Mouse (Mus musculus) forebrain, embryonic 11.5 days (tissue): ENCODE results near the gene Atcay. TPM values are rescaled to one million over a fixed set of nuclear protein-coding genes. Genes with fewer than 3 reads are reported as not detected.

ENCODE experiments used
- ATAC-seq: fragments of 200-750 bp; cut with Nextera tagmentation; replicated peaks from 2 replicates; pipeline ENCODE4 v1.8.0; 2017; ENCODE audit warnings: moderate TSS enrichment; ENCODE audit not compliant: low FRiP score
- DNase-seq: peaks from one replicate; pipeline ENCODE4 v3.0.0-alpha.2; 2017; ENCODE audit warnings: low spot score
- H3K27ac ChIP-seq: fragments of 300-500 bp; sonication (generic); 2 replicates; pipeline ENCODE4 v1.5.1; 2014; ENCODE audit warnings: low read depth, low read length
- H3K27me3 ChIP-seq: fragments of 300-500 bp; sonication (generic); 2 replicates; pipeline ENCODE4 v1.6.1; 2014; ENCODE audit warnings: mild to moderate bottlenecking, low read length, mixed read lengths; ENCODE audit not compliant: control insufficient read depth, insufficient read depth
- H3K36me3 ChIP-seq: fragments of 300-500 bp; sonication (generic); 2 replicates; pipeline ENCODE4 v1.6.1; 2014; ENCODE audit warnings: mild to moderate bottlenecking, low read length, moderate library complexity, mixed read lengths; ENCODE audit not compliant: control insufficient read depth, insufficient read depth
- H3K4me1 ChIP-seq: fragments of 300-500 bp; sonication (generic); replicated peaks from 2 replicates; pipeline ENCODE4 v1.6.1; 2014; ENCODE audit warnings: low read length, mixed read lengths; ENCODE audit not compliant: control insufficient read depth, insufficient read depth
- H3K4me2 ChIP-seq: fragments of 300-500 bp; sonication (generic); 2 replicates; pipeline ENCODE4 v1.6.1; 2014; ENCODE audit warnings: low read depth, mild to moderate bottlenecking, low read length, moderate library complexity, mixed read lengths; ENCODE audit not compliant: severe bottlenecking
- H3K4me3 ChIP-seq: fragments of 300-500 bp; sonication (generic); 2 replicates; pipeline ENCODE4 v1.5.1; 2014; ENCODE audit warnings: low read depth, low read length
- H3K9ac ChIP-seq: fragments of 300-500 bp; sonication (generic); 2 replicates; pipeline ENCODE4 v1.6.1; 2014; ENCODE audit warnings: low read length
- H3K9me3 ChIP-seq: fragments of 300-500 bp; sonication (generic); 2 replicates; pipeline ENCODE4 v1.6.1; 2016; ENCODE audit warnings: low read length, mixed read lengths; ENCODE audit not compliant: control insufficient read depth
- WGBS: fragments of 180-500 bp; shearing (Covaris S2); extraction: QIAGEN DNeasy Blood & Tissue Kit; methylation state at CpG from one replicate; pipeline ENCODE4 v1.1.7; 2014; 5-methylcytosine and 5-hydroxymethylcytosine counted together
- polyA plus RNA-seq: library from polyadenylated mRNA; unstranded; fragments of >200 nt; fragmentation: Nextera tagmentation; extraction: Ambion mirVana; gene quantifications from 2 replicates; pipeline ENCODE4 v1.2.1, GENCODE M21; 2014

Atcay gene
- polyA plus RNA-seq, 1 experiment from 2014 or later: 20.9 TPM

- no peaks in the 10 kb centered on the region for H3K27me3 ChIP-seq
- no peaks in the 10 kb centered on the region for H3K9me3 ChIP-seq
- ATAC-seq (peak; percentile 91), DNase-seq (peak; percentile 97)
- H3K9ac ChIP-seq: peak within 1 kb of the TSS; percentile 85
- peak within 1 kb of the TSS; percentile 52 for H3K4me2 ChIP-seq
- H3K36me3 ChIP-seq: peaks cover 6% of the 10 kb centered on the region; the same call in 1 of the 2 replicates
- H3K4me1 ChIP-seq: peaks cover 9% of the 10 kb centered on the region; the same call in 1 of the 2 replicates
- peak within 1 kb of the TSS; percentile 50; the same call in 1 of the 2 replicates for H3K27ac ChIP-seq
- under 1% methylated on average over 48 of the region's 48 CpGs for WGBS
- H3K4me3 ChIP-seq: peak within 1 kb of the TSS; percentile 67
Observed at GRCm38 (mm10) chr10:81266211-81267105, 35.8 kb upstream of the Atcay start, which contains the start of the genes Mrpl54 and Apba3. Gene Mrpl54 (minus strand): TSS chr10:81266934. Gene Apba3 (plus strand): TSS chr10:81266960.

GRCm38 (mm10) chr10:81265540-81265939 is 34.9 kb upstream of the Atcay start:
- no peaks in the 10 kb centered on the region for H3K27me3 ChIP-seq
- whole genome bisulfite sequencing: 95% methylated on average over 8 of the region's 8 CpGs
- H3K27ac ChIP-seq: no peak overlapping the region
- peak overlapping the region; percentile 52; the same call in 1 of the 2 replicates for H3K4me2 ChIP-seq
- H3K36me3 ChIP-seq: peaks cover 2% of the 10 kb centered on the region; the same call in 1 of the 2 replicates
- no peaks in the 10 kb centered on the region for H3K9me3 ChIP-seq
- H3K4me3 ChIP-seq: no peak overlapping the region
- ATAC-seq (no peak), DNase-seq (no peak)
- peak overlapping the region; percentile 33; the same call in 1 of the 2 replicates for H3K9ac ChIP-seq
- peaks cover 9% of the 10 kb centered on the region; the same call in 1 of the 2 replicates for H3K4me1 ChIP-seq

DNA sequence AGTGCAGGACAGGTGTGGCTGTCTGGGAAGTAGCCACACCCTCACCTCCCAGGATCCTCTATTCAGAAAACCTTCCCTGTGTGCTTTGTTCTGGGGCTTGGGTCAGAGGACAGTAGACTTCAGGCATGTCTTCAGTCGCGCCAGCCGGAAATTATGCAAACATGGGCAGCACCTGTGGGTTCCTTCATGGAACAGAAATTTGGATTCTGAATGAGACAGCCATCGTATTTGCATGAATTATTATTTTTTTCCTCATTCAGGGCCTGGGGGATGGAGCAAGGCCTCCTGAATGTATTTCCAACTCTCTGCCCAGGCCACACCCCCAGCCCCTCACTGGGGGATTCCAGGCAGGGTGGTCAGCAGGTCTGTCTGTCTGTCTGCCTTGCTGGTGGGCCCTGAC is 30.4 kb upstream of the Atcay start:
- Histone ChIP-seq H3K4me3 (no peak overlapping the region), H3K27ac (no peak overlapping the region), H3K27me3 (peaks cover 31% of the 10 kb centered on the region), H3K9me3 (no peaks in the 10 kb centered on the region), H3K4me1 (peaks cover 14% of the 10 kb centered on the region), H3K36me3 (peaks cover 2% of the 10 kb centered on the region; the same call in 1 of the 2 replicates), H3K9ac (no peak overlapping the region), H3K4me2 (no peak overlapping the region)
- WGBS: 80% methylated on average over 4 of the region's 4 CpGs
- ATAC-seq (no peak), DNase-seq (no peak)

DNA sequence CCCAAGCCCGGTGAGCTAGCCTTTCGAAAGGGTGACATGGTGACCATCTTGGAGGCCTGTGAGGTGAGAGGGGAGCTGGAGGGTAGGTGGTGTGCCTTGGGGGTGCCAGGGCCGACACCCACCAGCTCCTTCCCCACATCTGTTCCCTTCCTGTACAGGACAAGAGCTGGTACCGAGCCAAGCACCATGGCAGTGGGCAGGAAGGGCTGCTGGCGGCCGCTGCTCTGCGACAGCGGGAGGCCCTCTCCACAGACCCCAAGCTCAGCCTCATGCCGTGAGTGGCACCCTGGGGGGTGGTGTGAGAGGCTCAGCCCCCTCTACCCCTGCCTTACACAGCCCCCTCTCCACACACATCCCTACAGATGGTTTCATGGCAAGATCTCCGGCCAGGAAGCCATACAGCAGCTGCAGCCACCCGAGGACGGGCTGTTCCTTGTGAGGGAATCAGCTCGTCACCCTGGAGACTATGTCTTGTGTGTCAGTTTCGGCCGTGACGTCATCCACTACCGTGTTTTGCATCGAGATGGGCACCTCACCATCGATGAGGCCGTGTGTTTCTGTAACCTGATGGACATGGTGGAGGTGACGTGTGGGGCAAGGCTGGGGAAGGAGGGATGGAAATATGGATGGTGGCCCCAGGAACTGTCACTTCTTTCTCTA is 28.7 kb upstream of the Atcay start:
- Histone ChIP-seq H3K27me3 (peaks cover 31% of the 10 kb centered on the region), H3K4me3 (no peak overlapping the region), H3K9ac (no peak overlapping the region), H3K27ac (no peak overlapping the region), H3K4me1 (peaks cover 9% of the 10 kb centered on the region), H3K36me3 (no peaks in the 10 kb centered on the region), H3K4me2 (no peak overlapping the region), H3K9me3 (no peaks in the 10 kb centered on the region)
- WGBS: 56% methylated on average over 21 of the region's 21 CpGs
- ATAC-seq (0 out of 2 replicates have a peak, but pooled peaks have one; percentile 20), DNase-seq (no peak)

GRCm38 (mm10) chr10:81257158-81258039 is 26.8 kb upstream of the Atcay start:
- Histone ChIP-seq H3K27ac (no peak overlapping the region), H3K9me3 (no peaks in the 10 kb centered on the region), H3K4me3 (peak overlapping the region; percentile 40), H3K4me2 (peak overlapping the region; percentile 72), H3K27me3 (peaks cover 40% of the 10 kb centered on the region), H3K36me3 (no peaks in the 10 kb centered on the region), H3K9ac (peak overlapping the region; percentile 55), H3K4me1 (peaks cover 13% of the 10 kb centered on the region)
- WGBS: under 1% methylated on average over 62 of the region's 62 CpGs
- DNase-seq: peak; percentile 74
- no peak for ATAC-seq

DNA sequence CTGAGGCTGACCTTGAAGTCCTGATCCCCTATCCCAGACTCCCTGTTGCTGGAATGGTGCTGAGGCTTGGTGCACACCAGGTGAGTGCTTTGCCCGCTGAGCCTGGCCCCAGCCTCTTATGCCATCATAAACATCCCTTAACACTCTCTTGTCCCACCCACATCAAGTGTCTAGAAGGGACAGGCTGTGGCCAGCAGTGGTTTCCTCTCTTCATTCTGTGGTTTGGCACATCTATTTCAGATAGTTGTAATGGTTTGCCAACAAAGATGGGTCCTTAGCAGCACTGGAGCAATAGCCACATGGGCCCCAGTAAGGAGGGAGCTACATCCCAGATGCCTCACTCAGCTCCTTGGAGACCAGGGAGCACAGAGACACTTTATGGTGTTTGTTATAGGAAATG is 24.3 kb upstream of the Atcay start:
- WGBS: 76% methylated on average over 1 of the region's 1 CpGs
- H3K36me3 ChIP-seq: no peaks in the 10 kb centered on the region
- H3K9ac ChIP-seq: no peak overlapping the region
- no peaks in the 10 kb centered on the region for H3K9me3 ChIP-seq
- no peak overlapping the region for H3K4me3 ChIP-seq
- peaks cover 13% of the 10 kb centered on the region for H3K4me1 ChIP-seq
- no peak overlapping the region for H3K4me2 ChIP-seq
- peaks cover 50% of the 10 kb centered on the region for H3K27me3 ChIP-seq
- H3K27ac ChIP-seq: no peak overlapping the region
- ATAC-seq (no peak), DNase-seq (no peak)

GRCm38 (mm10) chr10:81252424-81253419 is 22.1 kb upstream of the Atcay start, which contains the start of gene Matk:
Gene Matk (plus strand): TSS chr10:81252935.
- Histone ChIP-seq H3K27me3 (peaks cover 34% of the 10 kb centered on the region), H3K9ac (peak within 1 kb of the TSS; percentile 16)

More at GRCm38 (mm10) chr10:81252424-81253419, 22.1 kb upstream of the Atcay start, which contains the start of gene Matk:
- no peaks in the 10 kb centered on the region for H3K36me3 ChIP-seq
- no peak within 1 kb of the TSS for H3K27ac ChIP-seq
- no peaks in the 10 kb centered on the region for H3K9me3 ChIP-seq
- ATAC-seq (peak; percentile 74), DNase-seq (peak; percentile 79)
- WGBS: 10% methylated on average over 44 of the region's 44 CpGs
- peak within 1 kb of the TSS; percentile 17 for H3K4me3 ChIP-seq
- H3K4me1 ChIP-seq: peaks cover 9% of the 10 kb centered on the region
- peak within 1 kb of the TSS; percentile 50 for H3K4me2 ChIP-seq
